Mouse (Mus musculus) erythroblast, embryonic 14.5 days (primary cell): ENCODE measurements around the gene Snrpf.

Experiments used
- GATA1 ChIP-seq: IDR thresholded peaks from 2 replicates; pipeline ENCODE4 v1.6.1; 2012; ENCODE audit warnings: low read length, inconsistent platforms, mixed read lengths
- TAL1 ChIP-seq: IDR thresholded peaks from 3 replicates; pipeline ENCODE4 v1.6.1; 2012; ENCODE audit warnings: low read length, inconsistent platforms, mixed read lengths

DNA sequence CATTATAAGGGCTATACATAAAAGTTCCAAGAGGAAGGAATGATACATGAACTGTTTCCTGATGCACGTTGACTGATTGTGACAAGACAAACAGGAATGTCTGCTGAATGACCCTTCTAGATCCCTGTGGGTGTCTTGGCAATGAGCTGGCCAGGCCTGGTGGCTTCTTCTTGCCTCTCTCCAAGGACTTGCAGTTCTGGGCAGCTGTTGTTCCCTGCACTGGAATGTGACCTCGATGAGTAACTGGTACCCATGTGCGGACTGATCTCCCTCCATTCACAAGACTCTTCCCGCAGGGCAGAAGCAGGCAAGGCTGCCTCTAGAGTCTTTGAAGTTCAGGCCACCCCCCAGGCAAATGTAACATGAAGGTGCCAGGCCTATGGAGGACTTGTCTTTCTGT lies 6.3 kb upstream of the Snrpf start:
- TF ChIP-seq GATA1 = no peak
- TF ChIP-seq TAL1 = no peak
